Mouse (Mus musculus) ovary, postnatal 36 days (tissue): ENCODE measurements at regions not wholly inside any gene's neighbourhood (a gene's known extent, or its start where the extent isn't known, plus 50 kb on each side); places are given as distances from the start of the nearest gene placed in this dataset.

Experiments
- DNase-seq: peaks from one replicate; pipeline ENCODE4 v3.0.0; 2022; ENCODE audit warnings: low spot score, mixed read lengths

GRCm38 (mm10) chr4:71076131-71076530 lies 541.3 kb upstream of the Megf9 start:
- DNase-seq = no peak

GRCm38 (mm10) chr4:71034541-71034940 lies 499.7 kb upstream of the Megf9 start:
- DNase-seq = peak; percentile 6
